Mouse (Mus musculus): Measurements from ENCODE around the gene Trio.

Trio gene

DNA sequence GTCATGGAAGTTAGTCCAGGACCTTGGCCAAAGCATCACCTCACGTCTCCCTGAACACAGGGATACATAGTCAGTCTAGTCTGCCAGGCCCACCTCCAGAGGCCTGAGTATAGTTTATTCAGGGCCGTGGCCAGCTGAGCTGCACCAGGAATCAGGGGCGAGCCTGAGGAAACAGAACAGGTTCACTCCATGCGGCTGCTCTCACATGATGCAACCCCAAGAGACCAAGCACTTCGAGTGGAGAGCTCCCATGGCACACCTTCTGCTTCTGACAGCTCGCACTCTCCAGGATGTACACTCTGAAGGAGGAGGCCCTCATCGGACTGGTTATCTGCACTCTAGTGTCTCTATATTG is 228.8 kb downstream of the Trio start:
- DNase-seq (ENCODE audit: low spot score), result no peak

DNA sequence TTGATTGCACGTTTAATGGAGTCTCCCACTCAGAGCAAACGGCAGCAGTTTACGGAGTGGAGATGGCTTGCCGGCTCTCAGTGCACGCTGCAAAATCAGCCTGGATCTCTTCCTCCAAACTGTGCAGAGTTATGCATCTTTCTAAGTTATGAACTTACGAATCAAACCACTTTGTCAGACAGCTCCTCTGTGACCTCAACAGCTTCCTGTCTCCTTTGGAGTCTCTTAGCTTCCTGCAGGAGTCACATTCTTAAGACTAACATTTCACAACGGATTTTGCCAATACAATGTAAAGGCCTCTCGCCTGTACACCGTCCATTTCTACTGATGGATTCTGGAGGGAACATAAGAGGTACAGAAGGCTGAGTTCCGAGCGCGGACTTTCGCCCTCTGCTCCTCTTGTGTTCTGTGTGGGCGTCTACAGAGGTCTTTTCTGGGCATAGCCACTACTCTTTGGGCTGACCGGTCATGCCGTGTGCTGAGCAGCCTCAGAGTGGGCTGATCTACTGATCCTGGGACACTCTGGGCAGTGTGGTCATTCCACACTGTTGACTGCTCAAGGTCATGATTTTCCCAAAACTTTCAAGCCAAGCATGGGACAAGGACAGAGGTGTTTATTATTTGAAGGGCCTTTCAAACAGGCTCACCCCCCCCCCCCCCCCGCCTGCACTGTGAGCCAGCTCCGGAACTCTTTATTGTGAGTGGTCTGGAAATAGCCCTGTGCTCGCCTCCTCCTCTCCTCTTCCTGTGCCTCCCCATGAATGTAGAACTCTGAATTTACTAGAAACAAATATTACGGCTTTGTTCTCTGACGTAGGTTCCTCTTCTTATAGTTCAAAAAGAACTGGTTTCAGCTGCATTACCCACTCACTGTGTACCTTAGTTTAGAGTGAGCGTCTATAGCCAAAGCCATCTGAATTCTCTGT is 229.4 kb downstream of the Trio start:
- no peak for DNase-seq (ENCODE audit: low spot score)

DNA sequence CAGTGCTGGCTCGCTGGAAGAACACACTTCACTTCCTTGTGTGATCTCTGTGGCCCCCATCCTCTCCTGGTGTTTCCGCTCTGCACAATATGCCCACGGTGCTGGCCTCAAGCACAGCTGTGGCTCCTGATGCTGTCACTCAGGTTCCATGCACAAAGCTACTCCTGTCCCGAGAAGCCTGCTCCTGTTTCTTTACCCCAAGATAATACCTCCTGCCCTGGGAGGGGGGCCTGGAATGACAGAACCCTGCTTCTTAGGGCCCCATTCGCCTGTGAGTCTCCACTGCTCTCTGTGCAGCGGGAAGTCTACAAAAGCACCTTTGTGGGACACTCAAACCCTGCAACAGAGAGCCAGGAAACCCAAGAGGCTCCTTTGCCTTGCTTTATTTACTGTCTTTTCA is 232.4 kb downstream of the Trio start:
- no peak for DNase-seq (ENCODE audit: low spot score)

DNA sequence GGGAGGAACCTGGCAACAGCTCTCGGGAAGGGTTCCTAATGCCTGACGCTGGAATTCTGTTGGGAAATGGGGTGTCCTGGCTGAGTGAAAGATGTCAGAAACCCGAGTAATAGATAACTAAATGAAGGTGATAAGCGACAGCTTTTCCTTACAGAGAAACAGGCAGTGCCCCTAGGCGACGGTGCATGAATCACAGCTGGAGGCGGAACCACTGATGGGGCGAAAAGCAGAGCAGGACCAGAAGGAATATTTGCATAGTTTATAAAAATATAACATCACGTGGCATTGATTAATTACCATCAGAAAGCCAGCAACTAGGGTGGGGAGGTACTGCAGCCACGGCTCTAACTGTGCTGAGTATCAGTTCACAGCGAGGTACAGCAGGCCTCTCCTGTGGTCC is 233.2 kb downstream of the Trio start:
- DNase-seq (ENCODE audit: low spot score), result no peak

DNA sequence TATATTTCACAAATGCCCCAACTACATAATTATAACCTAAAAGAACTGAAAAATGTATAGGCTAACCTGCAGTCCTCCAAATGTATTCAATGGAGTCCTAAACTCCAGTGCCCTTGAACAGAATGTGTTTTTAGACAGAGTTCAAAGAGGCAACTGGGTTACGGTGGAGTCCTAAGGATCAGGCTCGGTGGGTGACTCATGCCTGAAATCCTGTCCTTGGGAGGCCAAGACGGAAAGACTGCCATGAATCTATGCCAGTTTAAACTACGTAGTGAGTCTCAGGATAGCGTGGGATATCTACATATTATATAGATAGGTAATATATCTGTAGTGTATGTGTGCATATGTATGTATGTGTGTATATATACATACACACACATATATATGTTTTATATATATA is 234.5 kb downstream of the Trio start:
- no peak for DNase-seq (ENCODE audit: low spot score)

DNA sequence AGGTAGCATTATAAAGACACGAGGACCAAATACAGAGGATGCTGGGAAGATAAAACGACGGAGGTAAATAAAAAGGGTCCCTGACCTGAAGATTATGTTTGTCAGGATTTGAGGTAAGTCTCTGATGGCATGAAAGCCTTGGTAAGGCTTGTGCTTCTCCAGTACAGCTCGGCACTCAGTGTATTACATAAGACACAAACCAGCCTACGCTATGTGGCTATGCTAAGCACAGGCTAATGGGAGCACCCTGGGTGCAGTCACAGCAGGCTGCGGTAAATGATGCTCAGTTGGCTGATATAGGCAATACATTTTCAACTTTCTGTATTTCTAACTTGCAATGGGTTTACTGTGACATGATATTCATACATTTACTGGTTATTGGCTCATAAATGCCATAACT is 234.9 kb downstream of the Trio start:
- DNase-seq (ENCODE audit: low spot score), result no peak

DNA sequence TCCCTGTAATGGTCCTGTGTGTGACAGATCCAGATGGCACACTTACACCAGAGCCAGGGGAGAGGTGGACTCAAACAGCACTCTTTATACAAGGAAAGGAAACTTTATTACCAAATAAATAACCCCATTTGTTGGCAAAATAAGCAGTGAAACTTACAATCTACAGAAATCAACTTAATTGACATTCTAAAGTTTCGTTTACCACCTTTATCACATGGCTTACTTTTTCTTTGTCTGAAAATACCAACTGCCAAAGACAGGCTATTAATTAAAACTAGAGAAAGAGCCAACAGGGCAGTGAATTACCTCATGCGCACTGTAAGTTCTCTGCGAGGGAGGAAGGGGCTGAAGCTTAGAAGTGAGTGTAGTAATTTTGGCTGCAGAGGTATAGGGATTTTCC is 236.3 kb downstream of the Trio start:
- DNase-seq (ENCODE audit: low spot score), result no peak

DNA sequence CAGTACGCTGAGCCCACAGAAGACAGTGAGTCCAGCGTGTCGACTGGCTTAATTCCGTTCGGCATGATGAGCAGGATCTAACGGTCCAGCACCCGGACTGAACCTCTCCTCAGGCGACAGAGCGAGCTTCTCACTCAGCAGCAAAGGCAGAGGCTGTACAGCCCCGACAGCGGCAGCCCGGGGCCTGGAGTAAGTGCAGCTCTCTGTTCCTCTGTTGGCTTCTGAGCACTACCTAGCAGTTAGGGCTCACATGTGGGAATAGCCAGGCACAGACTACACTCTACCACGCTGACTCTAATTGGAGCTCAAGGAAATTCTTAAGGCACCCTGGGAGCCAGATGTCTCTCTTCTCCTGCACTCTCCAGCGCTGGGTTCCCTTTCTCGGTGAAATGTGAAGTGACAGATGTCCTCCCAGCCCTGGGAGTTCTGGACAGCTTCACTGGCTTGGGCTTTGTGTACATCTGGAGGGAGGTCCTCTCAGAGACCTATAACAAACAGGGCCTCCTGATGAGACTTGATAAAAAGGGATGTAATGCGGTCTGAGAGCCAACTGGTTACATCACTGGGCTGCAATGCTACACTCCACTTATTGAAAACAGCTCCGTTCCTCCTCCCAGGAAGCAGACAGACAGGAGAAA is 237.4 kb downstream of the Trio start:
- no peak for DNase-seq (ENCODE audit: low spot score)

DNA sequence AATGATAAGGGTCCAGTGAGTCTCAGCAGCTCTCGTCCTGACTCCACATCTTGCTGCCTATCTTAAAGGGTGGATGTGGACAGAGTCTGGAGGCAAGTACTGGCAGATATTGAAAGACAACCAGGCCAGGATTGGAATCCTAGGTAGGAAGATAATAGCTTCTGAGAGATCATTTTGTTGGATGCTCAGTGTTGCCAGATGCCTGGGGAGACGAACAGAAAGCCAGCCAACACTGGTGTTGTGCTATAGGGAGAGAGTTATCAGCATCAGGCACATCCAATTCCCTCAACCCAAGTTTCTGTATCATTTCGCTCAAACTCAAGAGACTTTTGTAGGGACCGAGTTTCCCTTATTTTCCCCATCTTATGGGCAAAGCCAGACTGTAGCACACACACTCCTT is 238.5 kb downstream of the Trio start:
- DNase-seq (ENCODE audit: low spot score), result no peak

DNA sequence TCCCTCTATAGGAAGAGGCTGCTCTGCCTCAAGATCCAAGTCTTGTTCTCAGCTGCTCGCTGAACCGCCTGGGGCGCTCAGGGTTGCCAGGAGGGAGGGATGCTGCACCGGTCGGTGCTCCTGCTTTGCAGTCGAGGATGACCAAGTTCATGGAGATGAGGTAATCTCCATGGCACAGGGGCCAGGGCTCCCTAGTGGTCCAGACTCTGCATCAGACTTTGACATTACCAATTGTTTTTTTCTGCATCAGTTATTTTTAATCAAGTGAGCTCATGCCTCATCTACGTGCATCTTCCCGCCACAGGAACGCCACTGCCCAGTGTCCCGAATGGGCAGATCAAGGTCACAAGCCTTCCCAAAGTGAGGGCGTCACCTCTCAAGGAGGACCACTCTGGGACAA is 239.2 kb downstream of the Trio start:
- no peak for DNase-seq (ENCODE audit: low spot score)

DNA sequence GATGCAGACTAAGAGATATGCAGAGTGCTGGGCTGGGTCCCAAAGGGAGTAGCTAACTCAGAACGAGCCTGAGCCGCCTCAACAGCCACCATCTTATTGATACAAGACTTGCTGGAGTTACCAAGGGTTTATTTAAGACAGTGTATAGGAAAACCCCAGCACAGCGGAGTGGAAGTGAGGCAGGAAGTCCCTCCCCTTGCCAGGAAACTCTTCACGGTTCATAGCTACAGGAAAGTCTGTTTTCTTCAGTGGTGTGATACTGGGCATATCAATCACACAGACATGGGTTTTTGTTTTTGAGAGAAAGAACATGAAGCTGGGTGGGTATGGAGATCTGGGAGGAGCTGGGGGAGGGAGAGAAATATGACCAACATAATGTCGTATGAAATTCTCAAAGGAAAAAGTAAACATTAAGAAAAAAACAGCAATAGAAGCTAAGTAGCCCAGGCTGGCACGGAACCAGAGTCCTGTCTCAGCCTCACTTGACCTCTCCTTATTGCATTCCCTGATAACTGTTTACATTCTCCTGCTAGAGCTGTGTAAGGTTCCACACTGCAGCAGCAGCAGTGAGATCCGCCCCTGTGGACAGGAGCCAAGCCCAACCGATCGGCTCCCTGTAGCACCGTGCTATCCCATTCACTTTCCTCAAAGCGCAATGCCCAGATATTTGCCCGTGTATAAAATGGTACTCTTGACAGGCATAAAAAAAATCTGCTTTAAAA is 240.2 kb downstream of the Trio start:
- DNase-seq (ENCODE audit: low spot score), result no peak

DNA sequence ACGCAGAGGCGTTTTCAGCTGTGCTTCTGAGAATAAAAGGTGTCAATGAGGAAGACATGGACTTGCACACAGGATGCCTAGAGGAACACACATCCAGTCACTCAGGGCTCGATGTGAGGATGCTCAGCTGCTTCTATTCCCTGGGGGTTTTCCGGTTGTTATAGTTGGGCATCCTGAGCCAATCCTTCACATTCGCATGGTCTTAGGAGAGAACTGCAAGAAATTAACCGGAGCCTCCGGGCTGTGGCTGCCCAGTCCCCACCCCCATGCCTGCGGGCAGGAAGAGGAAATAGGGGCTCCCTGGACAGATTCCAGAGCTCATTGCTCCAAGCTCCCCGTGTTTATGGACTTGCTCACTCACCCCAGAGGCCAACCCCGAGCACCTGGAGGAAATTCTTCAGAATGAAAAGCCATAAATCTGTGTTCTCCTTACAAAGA is 241.5 kb downstream of the Trio start:
- no peak for DNase-seq (ENCODE audit: low spot score)

DNA sequence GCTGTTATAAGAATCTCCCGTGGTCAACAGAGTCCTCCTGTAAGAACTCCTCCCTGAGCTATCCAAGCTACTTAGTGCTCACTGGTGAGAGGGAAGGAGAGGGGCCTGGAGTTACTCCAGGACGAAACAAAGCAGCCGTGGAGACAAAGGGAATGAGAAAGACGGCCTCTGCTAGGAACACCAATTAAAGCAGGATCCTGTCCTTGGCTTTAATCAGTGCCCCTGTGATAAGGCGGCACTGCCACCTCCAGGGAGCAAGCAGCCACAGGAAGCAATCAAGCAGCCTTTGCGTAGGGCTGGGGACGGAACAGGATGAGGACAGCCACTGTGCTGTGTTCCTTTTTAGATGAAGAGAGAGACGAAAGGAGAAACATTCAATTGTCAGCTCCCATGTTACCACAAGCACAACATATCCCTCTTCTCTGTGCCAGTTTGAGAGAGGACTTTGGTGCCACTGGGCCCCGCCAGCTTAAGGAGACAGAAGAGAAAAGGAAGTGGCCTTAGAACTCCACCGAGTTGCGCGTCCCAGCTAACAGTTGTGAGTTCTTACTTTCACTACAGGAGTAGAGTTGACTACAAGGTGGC is 242.0 kb downstream of the Trio start:
- no peak for DNase-seq (ENCODE audit: low spot score)

DNA sequence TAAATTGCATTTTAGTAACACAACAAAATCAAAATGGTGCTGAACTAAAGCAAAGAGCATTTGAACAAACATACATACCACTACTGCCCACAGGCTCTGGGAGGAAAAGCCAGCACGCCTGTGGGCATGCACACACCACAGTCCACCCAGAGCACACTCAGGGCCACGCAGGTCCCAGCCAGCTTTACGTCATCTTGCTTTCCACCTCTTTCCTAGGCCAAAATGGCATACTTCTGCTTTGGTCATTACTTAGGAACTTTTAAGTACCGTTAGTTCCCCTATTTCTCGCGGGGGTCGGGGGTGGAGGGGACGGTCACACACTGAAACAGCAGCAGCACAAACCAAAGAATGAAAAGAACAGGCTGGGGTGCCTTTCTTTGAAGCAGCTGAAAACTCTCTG is 242.6 kb downstream of the Trio start:
- no peak for DNase-seq (ENCODE audit: low spot score)

DNA sequence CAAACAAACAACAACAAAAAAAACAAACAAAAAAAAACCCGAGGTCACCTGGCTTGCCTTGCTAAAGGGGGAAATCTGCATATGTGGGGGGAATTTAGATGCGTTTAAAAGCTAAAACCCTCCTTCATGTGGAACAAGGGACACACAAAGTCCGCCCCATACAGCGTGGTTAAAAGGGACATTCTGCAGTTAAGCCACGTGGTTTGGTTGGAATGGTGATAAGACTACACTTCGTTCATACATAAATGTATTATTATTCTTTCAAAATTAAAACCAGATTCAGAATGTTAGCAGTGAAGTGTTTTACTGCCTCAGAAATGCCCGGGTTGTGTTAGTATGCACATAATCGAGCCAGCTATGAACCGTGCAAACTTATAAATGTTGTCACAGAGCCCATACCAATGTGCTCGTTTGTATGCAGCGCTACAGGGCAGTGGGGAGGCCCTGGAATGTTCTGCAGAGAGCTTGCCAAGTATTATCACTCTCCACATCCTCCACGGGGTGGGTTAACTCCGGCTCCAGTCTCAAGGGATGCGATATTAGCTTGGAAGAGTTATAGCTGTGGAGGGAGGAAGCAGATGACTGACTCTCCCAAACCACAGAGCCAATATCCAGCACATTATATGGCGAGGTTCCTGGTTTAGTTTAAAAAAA is 243.1 kb downstream of the Trio start:
- DNase-seq (ENCODE audit: low spot score), result no peak

DNA sequence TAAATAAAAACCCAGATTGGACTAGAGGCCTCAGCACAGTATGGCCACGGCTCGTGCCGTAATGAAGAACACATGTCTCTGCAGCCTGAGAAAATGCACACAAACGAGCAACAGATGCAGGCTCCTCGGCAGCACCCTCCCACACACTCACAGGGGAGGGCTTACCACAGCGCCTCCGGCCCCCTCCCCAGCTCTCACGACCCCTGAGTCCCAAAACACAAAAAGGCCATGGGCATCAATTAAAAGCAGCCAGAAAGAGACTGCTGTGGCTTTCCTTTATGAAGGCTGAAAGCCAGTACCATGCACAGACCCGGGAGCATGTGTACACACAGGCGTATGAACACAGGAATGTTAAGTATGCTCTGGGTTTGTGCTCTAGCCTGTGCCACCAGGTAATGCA is 245.8 kb downstream of the Trio start:
- DNase-seq (ENCODE audit: low spot score), result no peak

DNA sequence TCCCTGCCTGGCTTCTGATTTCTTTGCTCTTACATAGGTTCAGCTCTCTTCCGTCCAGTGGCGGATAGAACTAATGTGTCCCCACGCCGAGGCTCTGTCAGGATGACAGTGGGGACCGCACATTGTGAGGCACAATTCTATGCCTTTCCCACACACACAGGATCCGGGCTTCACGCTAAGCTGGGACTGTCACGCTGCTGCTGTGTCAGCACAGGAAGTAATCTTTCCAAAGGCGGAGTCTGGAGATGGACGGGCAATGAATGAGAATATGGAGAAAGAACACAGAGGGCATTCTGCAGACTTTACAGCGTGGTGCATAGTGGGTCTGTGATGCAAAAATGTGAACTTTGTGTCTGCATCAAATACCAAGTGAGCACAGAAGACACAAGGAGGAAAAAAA is 246.2 kb downstream of the Trio start:
- DNase-seq (ENCODE audit: low spot score), result no peak

DNA sequence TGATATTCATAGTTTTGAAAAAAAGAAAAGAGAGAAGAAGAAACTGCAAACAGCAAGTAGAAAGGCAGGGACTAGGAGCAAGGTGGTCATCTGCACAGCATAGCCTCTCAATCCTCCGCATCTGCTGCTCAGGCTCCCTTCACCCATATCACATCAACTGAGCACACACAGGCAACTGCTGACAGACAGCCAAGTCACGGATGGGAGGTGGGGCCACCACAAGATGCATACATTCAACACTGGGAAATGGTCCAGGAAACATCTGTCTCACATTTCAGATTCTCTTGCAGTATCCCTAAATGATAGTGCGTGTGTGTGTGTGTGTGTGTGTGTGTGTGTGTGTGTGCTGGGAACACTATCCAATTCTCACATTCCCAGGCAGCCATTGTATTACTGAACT is 247.4 kb downstream of the Trio start:
- DNase-seq (ENCODE audit: low spot score), result no peak

DNA sequence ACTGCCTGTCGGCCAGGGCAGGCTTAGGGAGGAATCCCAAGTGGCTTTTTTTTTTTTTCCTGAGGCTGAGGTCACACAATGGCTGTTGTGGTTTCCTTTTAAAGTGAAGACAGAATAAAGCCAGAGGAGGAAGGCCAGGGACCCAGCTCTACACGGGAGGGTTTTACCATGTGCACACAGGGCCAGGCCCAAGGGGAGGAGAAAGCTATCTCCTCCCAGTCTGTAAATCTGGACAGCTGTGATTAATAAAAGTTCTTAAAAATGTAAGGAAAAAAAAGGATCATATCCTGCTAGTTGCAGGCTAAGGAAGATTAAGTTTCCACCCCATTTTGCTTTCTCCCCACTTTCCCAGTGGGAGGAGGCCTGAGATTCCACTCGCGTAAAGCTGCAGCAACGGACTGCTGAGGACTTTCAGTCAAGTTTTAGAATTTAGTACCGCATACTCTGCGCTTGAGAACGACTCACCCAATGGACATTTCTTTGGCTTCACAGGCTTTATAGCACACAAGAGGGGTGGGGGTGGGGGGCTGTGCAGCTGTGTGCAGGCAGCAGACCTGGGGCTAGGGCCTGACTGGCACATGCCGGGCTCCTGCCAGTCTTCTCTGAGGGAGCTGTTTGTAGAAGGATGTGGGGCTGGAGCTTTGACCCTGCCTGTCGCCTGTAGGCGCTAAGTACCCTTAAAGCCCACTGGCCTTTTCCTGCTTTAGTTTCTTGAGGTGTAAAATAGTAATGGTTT is 248.0 kb downstream of the Trio start:
- no peak for DNase-seq (ENCODE audit: low spot score)

DNA sequence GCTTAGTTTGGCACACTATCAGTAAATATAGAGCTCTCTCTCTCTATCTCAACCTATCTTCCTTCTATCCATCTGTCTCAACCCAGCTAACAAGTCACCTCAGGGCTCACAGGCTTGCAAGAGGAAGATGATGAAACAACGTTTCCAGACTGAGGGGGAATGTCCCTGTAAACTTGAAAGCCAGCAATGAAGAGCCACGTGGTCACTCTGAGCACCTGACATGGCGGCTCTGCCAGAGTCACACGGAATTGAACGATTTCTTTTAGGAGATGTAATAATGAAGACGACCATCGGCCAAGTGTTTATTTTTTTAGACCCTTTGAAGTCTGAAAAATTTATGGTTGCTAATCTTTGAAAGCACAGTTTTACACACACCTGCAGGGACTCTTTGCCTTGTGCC is 251.2 kb downstream of the Trio start:
- no peak for DNase-seq (ENCODE audit: low spot score)

DNA sequence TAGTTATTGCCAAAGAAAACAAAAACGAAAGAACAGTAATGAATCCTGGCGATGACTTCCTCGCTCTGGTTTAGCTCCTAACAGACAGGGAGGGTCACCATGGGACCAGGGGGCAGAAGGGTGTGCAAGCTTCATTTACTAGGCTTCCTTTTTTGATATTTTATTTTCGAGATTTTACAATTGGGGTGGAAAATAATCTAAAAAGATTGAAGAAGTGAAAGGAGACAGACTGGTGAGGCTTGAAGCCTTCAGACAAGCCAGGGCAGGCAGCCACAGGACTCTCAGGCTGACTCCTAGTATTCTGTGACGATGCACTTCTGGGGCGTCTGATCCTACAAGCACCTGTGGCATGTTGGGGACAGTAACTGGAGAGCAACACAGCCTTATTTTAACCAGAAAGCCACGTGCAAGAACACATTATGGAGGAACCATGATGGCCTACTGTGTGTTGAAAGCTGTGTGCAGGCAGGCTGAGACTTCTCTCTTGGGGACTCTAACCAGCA is 253.5 kb downstream of the Trio start:
- DNase-seq (ENCODE audit: low spot score), result no peak
